Mouse (Mus musculus): ENCODE results near the gene Etl4. TPM values are rescaled to one million over a fixed set of nuclear protein-coding genes. Genes with fewer than 3 reads are reported as not detected.

The Etl4 gene
- polyA plus RNA-seq, 1 experiment from 2014 or later = 34.4 TPM

- Histone ChIP-seq H3K4me2 (ENCODE audit: low read depth, low read length, severe bottlenecking) (no peak overlapping the region), H3K36me3 (ENCODE audit: control insufficient read depth, insufficient read depth, low read length) (no peaks in the 10 kb centered on the region), H3K4me3 (ENCODE audit: low read depth, low read length) (no peak overlapping the region), H3K9ac (ENCODE audit: low read length) (no peak overlapping the region), H3K27me3 (ENCODE audit: control insufficient read depth, insufficient read depth, low read length) (no peaks in the 10 kb centered on the region), H3K4me1 (replicated peaks; ENCODE audit: control insufficient read depth, insufficient read depth, low read length) (no peaks in the 10 kb centered on the region), H3K27ac (ENCODE audit: low read depth, low read length) (no peak overlapping the region), H3K9me3 (ENCODE audit: control insufficient read depth, low read length) (no peaks in the 10 kb centered on the region)
- no peak for ATAC-seq (replicated peaks; ENCODE audit: low FRiP score)
- no peak for DNase-seq (ENCODE audit: low spot score)
- WGBS = 85% methylated on average over 1 of the region's 1 CpGs
Measured at GRCm38 (mm10) chr2:19933836-19934235, 24.3 kb downstream of the Etl4 start.

DNA sequence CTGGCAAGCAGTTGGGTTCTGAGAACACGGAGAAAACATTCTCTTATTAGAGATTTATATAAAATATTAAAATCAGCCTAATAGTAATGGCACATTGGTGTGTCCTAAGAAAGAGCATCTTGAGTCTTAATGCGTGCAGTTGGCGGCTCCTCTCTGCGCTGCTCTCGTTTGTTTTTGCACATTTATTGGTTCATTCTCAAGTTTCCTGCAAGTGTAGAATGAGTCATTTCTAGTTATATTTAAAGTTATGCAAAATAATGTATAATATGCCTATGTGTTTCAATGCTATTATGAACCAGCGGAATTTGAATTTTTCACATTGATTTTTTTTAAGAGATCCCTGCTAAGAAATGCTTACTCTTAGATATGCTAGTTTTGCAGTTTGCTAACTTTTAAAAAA lies 35.6 kb downstream of the Etl4 start:
- no peak for ATAC-seq (replicated peaks; ENCODE audit: low FRiP score)

DNA sequence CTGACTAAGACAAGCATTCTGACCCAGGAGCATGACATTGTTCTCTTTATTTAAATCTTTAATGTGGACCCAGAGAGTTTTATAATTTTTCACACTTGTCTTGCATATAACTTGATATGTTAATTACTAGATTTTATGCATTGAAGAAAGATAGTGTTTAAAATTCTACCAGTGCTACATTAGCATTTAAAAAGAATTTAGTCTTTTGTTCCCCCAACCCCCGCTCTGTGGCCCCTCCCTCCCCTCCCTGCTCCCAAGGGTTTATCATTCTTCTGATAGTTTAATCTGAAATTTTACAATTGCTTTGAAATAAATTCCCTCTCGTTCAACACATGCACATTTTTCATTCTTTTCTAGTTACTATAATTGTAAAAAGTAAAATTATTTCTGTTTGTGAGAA lies 43.4 kb downstream of the Etl4 start:
- no peak overlapping the region for H3K4me3 ChIP-seq (ENCODE audit: low read depth, low read length)
- no peak for DNase-seq (ENCODE audit: low spot score)

More for the DNA sequence above, 35.6 kb downstream of the Etl4 start:
- H3K27ac ChIP-seq (ENCODE audit: low read depth, low read length) = no peak overlapping the region
- no peak overlapping the region for H3K9ac ChIP-seq (ENCODE audit: low read length)
- no peaks in the 10 kb centered on the region for H3K36me3 ChIP-seq (ENCODE audit: control insufficient read depth, insufficient read depth, low read length)
- no peaks in the 10 kb centered on the region for H3K9me3 ChIP-seq (ENCODE audit: control insufficient read depth, low read length)
- no peaks in the 10 kb centered on the region for H3K27me3 ChIP-seq (ENCODE audit: control insufficient read depth, insufficient read depth, low read length)
- DNase-seq (ENCODE audit: low spot score) = no peak
- 94% methylated on average over 6 of the region's 6 CpGs for WGBS
- H3K4me1 ChIP-seq (replicated peaks; ENCODE audit: control insufficient read depth, insufficient read depth, low read length) = no peaks in the 10 kb centered on the region
- H3K4me2 ChIP-seq (ENCODE audit: low read depth, low read length, severe bottlenecking) = no peak overlapping the region
- no peak overlapping the region for H3K4me3 ChIP-seq (ENCODE audit: low read depth, low read length)

GRCm38 (mm10) chr2:19966445-19966844 lies 56.9 kb downstream of the Etl4 start:
- Histone ChIP-seq H3K27me3 (ENCODE audit: control insufficient read depth, insufficient read depth, low read length) (no peaks in the 10 kb centered on the region), H3K9ac (ENCODE audit: low read length) (no peak overlapping the region), H3K4me2 (ENCODE audit: low read depth, low read length, severe bottlenecking) (no peak overlapping the region), H3K27ac (ENCODE audit: low read depth, low read length) (no peak overlapping the region), H3K4me1 (replicated peaks; ENCODE audit: control insufficient read depth, insufficient read depth, low read length) (no peaks in the 10 kb centered on the region), H3K36me3 (ENCODE audit: control insufficient read depth, insufficient read depth, low read length) (no peaks in the 10 kb centered on the region), H3K4me3 (ENCODE audit: low read depth, low read length) (no peak overlapping the region), H3K9me3 (ENCODE audit: control insufficient read depth, low read length) (no peaks in the 10 kb centered on the region)
- 59% methylated on average over 7 of the region's 7 CpGs for WGBS
- DNase-seq (ENCODE audit: low spot score) = no peak
- no peak for ATAC-seq (replicated peaks; ENCODE audit: low FRiP score)

More for the DNA sequence above, 43.4 kb downstream of the Etl4 start:
- WGBS = 81% methylated on average over 2 of the region's 2 CpGs
- no peaks in the 10 kb centered on the region for H3K4me1 ChIP-seq (replicated peaks; ENCODE audit: control insufficient read depth, insufficient read depth, low read length)
- no peak overlapping the region for H3K9ac ChIP-seq (ENCODE audit: low read length)
- no peak overlapping the region for H3K27ac ChIP-seq (ENCODE audit: low read depth, low read length)
- no peak overlapping the region for H3K4me2 ChIP-seq (ENCODE audit: low read depth, low read length, severe bottlenecking)
- H3K27me3 ChIP-seq (ENCODE audit: control insufficient read depth, insufficient read depth, low read length) = no peaks in the 10 kb centered on the region
- no peaks in the 10 kb centered on the region for H3K9me3 ChIP-seq (ENCODE audit: control insufficient read depth, low read length)
- ATAC-seq (replicated peaks; ENCODE audit: low FRiP score) = no peak
- no peaks in the 10 kb centered on the region for H3K36me3 ChIP-seq (ENCODE audit: control insufficient read depth, insufficient read depth, low read length)

GRCm38 (mm10) chr2:20037671-20038070 lies 128.1 kb downstream of the Etl4 start:
- no peak overlapping the region for H3K27ac ChIP-seq (ENCODE audit: low read depth, low read length)
- H3K36me3 ChIP-seq (ENCODE audit: control insufficient read depth, insufficient read depth, low read length) = no peaks in the 10 kb centered on the region
- no peak overlapping the region for H3K9ac ChIP-seq (ENCODE audit: low read length)
- no peaks in the 10 kb centered on the region for H3K27me3 ChIP-seq (ENCODE audit: control insufficient read depth, insufficient read depth, low read length)
- no peak overlapping the region for H3K4me2 ChIP-seq (ENCODE audit: low read depth, low read length, severe bottlenecking)
- H3K4me3 ChIP-seq (ENCODE audit: low read depth, low read length) = no peak overlapping the region
- 89% methylated on average over 4 of the region's 4 CpGs for WGBS
- H3K9me3 ChIP-seq (ENCODE audit: control insufficient read depth, low read length) = no peaks in the 10 kb centered on the region
- ATAC-seq (replicated peaks; ENCODE audit: low FRiP score) (no peak), DNase-seq (ENCODE audit: low spot score) (no peak)
- H3K4me1 ChIP-seq (replicated peaks; ENCODE audit: control insufficient read depth, insufficient read depth, low read length) = no peaks in the 10 kb centered on the region

GRCm38 (mm10) chr2:20072377-20072776 lies 162.8 kb downstream of the Etl4 start:
- Histone ChIP-seq H3K4me3 (ENCODE audit: low read depth, low read length) (no peak overlapping the region), H3K9me3 (ENCODE audit: control insufficient read depth, low read length) (no peaks in the 10 kb centered on the region), H3K4me1 (replicated peaks; ENCODE audit: control insufficient read depth, insufficient read depth, low read length) (no peaks in the 10 kb centered on the region), H3K27ac (ENCODE audit: low read depth, low read length) (no peak overlapping the region), H3K27me3 (ENCODE audit: control insufficient read depth, insufficient read depth, low read length) (no peaks in the 10 kb centered on the region), H3K9ac (ENCODE audit: low read length) (no peak overlapping the region), H3K36me3 (ENCODE audit: control insufficient read depth, insufficient read depth, low read length) (no peaks in the 10 kb centered on the region), H3K4me2 (ENCODE audit: low read depth, low read length, severe bottlenecking) (no peak overlapping the region)
- ATAC-seq (replicated peaks; ENCODE audit: low FRiP score) (no peak; the same call in 1 of the 2 replicates), DNase-seq (ENCODE audit: low spot score) (no peak)
- WGBS = 42% methylated on average over 9 of the region's 9 CpGs

DNA sequence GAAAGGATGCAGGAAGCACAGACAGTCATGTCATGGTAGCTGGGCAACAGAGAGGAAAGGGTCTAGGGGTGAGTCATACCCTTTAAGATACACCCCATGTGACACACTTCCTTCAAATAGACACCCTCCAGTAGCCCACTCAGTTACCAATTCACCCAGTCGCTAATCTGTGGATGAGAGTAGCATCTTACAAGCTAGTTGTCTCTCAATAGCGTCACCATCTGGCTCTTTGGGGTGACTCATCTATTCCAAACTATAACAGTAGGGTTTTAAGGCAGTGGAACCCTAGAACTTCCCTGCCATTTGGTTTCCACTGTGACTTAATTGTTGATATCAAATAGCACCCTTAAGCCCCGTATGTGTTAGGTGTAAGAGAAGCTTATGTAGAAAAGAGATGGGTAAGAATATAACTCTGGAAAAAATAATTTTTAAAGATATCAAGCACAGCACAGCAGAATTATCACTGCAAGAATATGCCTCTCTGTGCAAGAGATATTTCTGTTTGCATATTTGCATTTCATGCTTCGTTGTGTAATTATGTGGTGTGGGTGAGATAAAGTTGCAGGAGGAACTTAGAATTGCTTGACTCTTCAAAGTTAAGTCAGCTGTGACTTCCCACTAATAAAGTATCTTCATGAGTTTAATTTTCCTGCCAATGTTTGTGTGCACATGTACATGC lies 166.7 kb downstream of the Etl4 start:
- H3K27me3 ChIP-seq (ENCODE audit: control insufficient read depth, insufficient read depth, low read length) = no peaks in the 10 kb centered on the region

GRCm38 (mm10) chr2:20084781-20085180 lies 175.2 kb downstream of the Etl4 start:
- ATAC-seq (replicated peaks; ENCODE audit: low FRiP score) = no peak
- no peak overlapping the region for H3K4me2 ChIP-seq (ENCODE audit: low read depth, low read length, severe bottlenecking)
- H3K36me3 ChIP-seq (ENCODE audit: control insufficient read depth, insufficient read depth, low read length) = no peaks in the 10 kb centered on the region
- no peaks in the 10 kb centered on the region for H3K27me3 ChIP-seq (ENCODE audit: control insufficient read depth, insufficient read depth, low read length)
- 84% methylated on average over 4 of the region's 4 CpGs for WGBS
- no peak overlapping the region for H3K4me3 ChIP-seq (ENCODE audit: low read depth, low read length)
- no peak overlapping the region for H3K27ac ChIP-seq (ENCODE audit: low read depth, low read length)
- no peak overlapping the region for H3K9ac ChIP-seq (ENCODE audit: low read length)
- H3K9me3 ChIP-seq (ENCODE audit: control insufficient read depth, low read length) = no peaks in the 10 kb centered on the region
- DNase-seq (ENCODE audit: low spot score) = no peak
- H3K4me1 ChIP-seq (replicated peaks; ENCODE audit: control insufficient read depth, insufficient read depth, low read length) = no peaks in the 10 kb centered on the region

More for the DNA sequence above, 166.7 kb downstream of the Etl4 start:
- H3K9ac ChIP-seq (ENCODE audit: low read length) = no peak overlapping the region
- WGBS = 84% methylated on average over 4 of the region's 4 CpGs
- no peak for DNase-seq (ENCODE audit: low spot score)
- H3K9me3 ChIP-seq (ENCODE audit: control insufficient read depth, low read length) = no peaks in the 10 kb centered on the region
- no peak overlapping the region for H3K27ac ChIP-seq (ENCODE audit: low read depth, low read length)
- H3K36me3 ChIP-seq (ENCODE audit: control insufficient read depth, insufficient read depth, low read length) = no peaks in the 10 kb centered on the region
- ATAC-seq (replicated peaks; ENCODE audit: low FRiP score) = no peak
- H3K4me3 ChIP-seq (ENCODE audit: low read depth, low read length) = no peak overlapping the region
- no peak overlapping the region for H3K4me2 ChIP-seq (ENCODE audit: low read depth, low read length, severe bottlenecking)
- H3K4me1 ChIP-seq (replicated peaks; ENCODE audit: control insufficient read depth, insufficient read depth, low read length) = no peaks in the 10 kb centered on the region

GRCm38 (mm10) chr2:20105456-20105855 lies 195.9 kb downstream of the Etl4 start:
- no peak overlapping the region for H3K9ac ChIP-seq (ENCODE audit: low read length)
- H3K27ac ChIP-seq (ENCODE audit: low read depth, low read length) = no peak overlapping the region
- WGBS = 85% methylated on average over 1 of the region's 1 CpGs
- DNase-seq (ENCODE audit: low spot score) (no peak), ATAC-seq (replicated peaks; ENCODE audit: low FRiP score) (no peak)
- no peaks in the 10 kb centered on the region for H3K36me3 ChIP-seq (ENCODE audit: control insufficient read depth, insufficient read depth, low read length)
- no peaks in the 10 kb centered on the region for H3K4me1 ChIP-seq (replicated peaks; ENCODE audit: control insufficient read depth, insufficient read depth, low read length)
- H3K27me3 ChIP-seq (ENCODE audit: control insufficient read depth, insufficient read depth, low read length) = no peaks in the 10 kb centered on the region
- no peaks in the 10 kb centered on the region for H3K9me3 ChIP-seq (ENCODE audit: control insufficient read depth, low read length)
- H3K4me3 ChIP-seq (ENCODE audit: low read depth, low read length) = no peak overlapping the region
- no peak overlapping the region for H3K4me2 ChIP-seq (ENCODE audit: low read depth, low read length, severe bottlenecking)

Data from forebrain, embryonic 11.5 days (tissue).